Mouse (Mus musculus) embryonic facial prominence, embryonic 10.5 days (tissue): ENCODE results near the gene Pdk1. TPM values are rescaled to one million over a fixed set of nuclear protein-coding genes. Genes with fewer than 3 reads are reported as not detected.

Experiments
- polyA plus RNA-seq: library from polyadenylated mRNA; unstranded; fragments of >200 nt; fragmentation: Nextera tagmentation; extraction: Ambion mirVana; gene quantifications from 2 replicates; pipeline ENCODE4 v1.2.1, GENCODE M21; 2016

The Pdk1 gene
- polyA plus RNA-seq, 1 experiment from 2014 or later: 53.6 TPM

Other genes starting within 250 kb of the Pdk1 start
- 30.7 and 31.6 TPM in 2 replicates for gene Itga6, start 127.6 kb upstream of the Pdk1 start, polyA plus RNA-seq
- 2.9 and 3.5 TPM in 2 replicates for gene Rapgef4, start 108.0 kb downstream of the Pdk1 start, polyA plus RNA-seq